Mouse (Mus musculus): Measurements from ENCODE around the gene Comt. TPM values are rescaled to one million over a fixed set of nuclear protein-coding genes. Genes with fewer than 3 reads are reported as not detected.
A peak's percentile ranks its signal among the peaks of the same experiment; 100 is the strongest.

The Comt gene
- polyA plus RNA-seq, 1 experiment from 2014 or later: 83.0 TPM

- Histone ChIP-seq H3K9ac (replicated peaks) (no peak overlapping the region), H3K4me3 (no peak overlapping the region), H3K4me1 (peaks cover 20% of the 10 kb centered on the region), H3K4me2 (replicated peaks) (no peak overlapping the region), H3K36me3 (peaks cover 52% of the 10 kb centered on the region), H3K27me3 (no peaks in the 10 kb centered on the region), H3K27ac (replicated peaks) (0 out of 2 replicates have a peak overlapping the region, but pooled peaks have one; percentile 5), H3K9me3 (no peaks in the 10 kb centered on the region)
- ATAC-seq (replicated peaks): peak; percentile 47
- 13% methylated on average over 2 of the region's 2 CpGs for WGBS
Observed at GRCm38 (mm10) chr16:18406293-18406692, 20.4 kb downstream of the Comt start.

- H3K4me3 ChIP-seq: no peak overlapping the region
- H3K9ac ChIP-seq (replicated peaks): no peak overlapping the region
- peak overlapping the region; percentile 3; the same call in 1 of the 2 replicates for H3K27ac ChIP-seq (replicated peaks)
- WGBS: 59% methylated on average over 2 of the region's 2 CpGs
- no peak for ATAC-seq (replicated peaks)
- peaks cover 52% of the 10 kb centered on the region for H3K36me3 ChIP-seq
- no peaks in the 10 kb centered on the region for H3K9me3 ChIP-seq
- no peak overlapping the region for H3K4me2 ChIP-seq (replicated peaks)
- H3K27me3 ChIP-seq: no peaks in the 10 kb centered on the region
- H3K4me1 ChIP-seq: peaks cover 20% of the 10 kb centered on the region
Observed at GRCm38 (mm10) chr16:18405876-18406275, 20.8 kb downstream of the Comt start.

GRCm38 (mm10) chr16:18405091-18405854 lies 21.4 kb downstream of the Comt start:
- 85% methylated on average over 13 of the region's 13 CpGs for WGBS
- no peak for ATAC-seq (replicated peaks)
- Histone ChIP-seq H3K9ac (replicated peaks) (no peak overlapping the region), H3K36me3 (peaks cover 46% of the 10 kb centered on the region), H3K4me2 (replicated peaks) (no peak overlapping the region), H3K27me3 (no peaks in the 10 kb centered on the region), H3K4me1 (peaks cover 26% of the 10 kb centered on the region), H3K4me3 (no peak overlapping the region), H3K9me3 (no peaks in the 10 kb centered on the region), H3K27ac (replicated peaks) (peak overlapping the region; percentile 3; the same call in 1 of the 2 replicates)

- Histone ChIP-seq H3K9me3 (no peaks in the 10 kb centered on the region), H3K9ac (replicated peaks) (no peak overlapping the region), H3K36me3 (peaks cover 65% of the 10 kb centered on the region), H3K4me2 (replicated peaks) (no peak overlapping the region), H3K27me3 (no peaks in the 10 kb centered on the region), H3K4me1 (peaks cover 37% of the 10 kb centered on the region), H3K4me3 (no peak overlapping the region), H3K27ac (replicated peaks) (no peak overlapping the region)
- 92% methylated on average over 12 of the region's 12 CpGs for WGBS
- ATAC-seq (replicated peaks): no peak
Observed at GRCm38 (mm10) chr16:18403285-18403684, 23.4 kb downstream of the Comt start.

GRCm38 (mm10) chr16:18400472-18401216 lies 26.0 kb downstream of the Comt start:
- WGBS: 29% methylated on average over 7 of the region's 7 CpGs
- peaks cover 34% of the 10 kb centered on the region for H3K4me1 ChIP-seq
- no peak overlapping the region for H3K4me3 ChIP-seq
- H3K36me3 ChIP-seq: peaks cover 76% of the 10 kb centered on the region
- no peak overlapping the region for H3K4me2 ChIP-seq (replicated peaks)
- ATAC-seq (replicated peaks): peak; percentile 72
- H3K9ac ChIP-seq (replicated peaks): no peak overlapping the region
- peak overlapping the region; percentile 67 for H3K27ac ChIP-seq (replicated peaks)
- no peaks in the 10 kb centered on the region for H3K27me3 ChIP-seq
- H3K9me3 ChIP-seq: no peaks in the 10 kb centered on the region

GRCm38 (mm10) chr16:18400028-18400427 lies 26.6 kb downstream of the Comt start:
- no peak overlapping the region for H3K4me3 ChIP-seq
- no peak overlapping the region for H3K9ac ChIP-seq (replicated peaks)
- H3K36me3 ChIP-seq: peaks cover 70% of the 10 kb centered on the region
- H3K27ac ChIP-seq (replicated peaks): peak overlapping the region; percentile 67
- ATAC-seq (replicated peaks): no peak
- no peak overlapping the region for H3K4me2 ChIP-seq (replicated peaks)
- peaks cover 41% of the 10 kb centered on the region for H3K4me1 ChIP-seq
- no peaks in the 10 kb centered on the region for H3K9me3 ChIP-seq
- no peaks in the 10 kb centered on the region for H3K27me3 ChIP-seq
- WGBS: 56% methylated on average over 9 of the region's 9 CpGs

GRCm38 (mm10) chr16:18396791-18397621 lies 29.6 kb downstream of the Comt start:
- H3K4me1 ChIP-seq: peaks cover 71% of the 10 kb centered on the region

GRCm38 (mm10) chr16:18396201-18396600 lies 30.5 kb downstream of the Comt start:
- H3K9ac ChIP-seq (replicated peaks): 0 out of 2 replicates have a peak overlapping the region, but pooled peaks have one; percentile 3
- no peak overlapping the region for H3K4me2 ChIP-seq (replicated peaks)
- H3K27ac ChIP-seq (replicated peaks): peak overlapping the region; percentile 65
- H3K27me3 ChIP-seq: no peaks in the 10 kb centered on the region
- H3K4me1 ChIP-seq: peaks cover 68% of the 10 kb centered on the region
- H3K4me3 ChIP-seq: no peak overlapping the region
- peaks cover 34% of the 10 kb centered on the region for H3K36me3 ChIP-seq
- no peaks in the 10 kb centered on the region for H3K9me3 ChIP-seq
- whole genome bisulfite sequencing: 45% methylated on average over 2 of the region's 2 CpGs
- no peak for ATAC-seq (replicated peaks)

More at GRCm38 (mm10) chr16:18396791-18397621, 29.6 kb downstream of the Comt start:
- Histone ChIP-seq H3K36me3 (peaks cover 40% of the 10 kb centered on the region), H3K4me2 (replicated peaks) (no peak overlapping the region), H3K9ac (replicated peaks) (no peak overlapping the region), H3K9me3 (no peaks in the 10 kb centered on the region), H3K27me3 (no peaks in the 10 kb centered on the region), H3K4me3 (no peak overlapping the region), H3K27ac (replicated peaks) (0 out of 2 replicates have a peak overlapping the region, but pooled peaks have one; percentile 13)
- WGBS: 97% methylated on average over 27 of the region's 27 CpGs
- ATAC-seq (replicated peaks): no peak

- ATAC-seq (replicated peaks): no peak
- H3K9ac ChIP-seq (replicated peaks): no peak overlapping the region
- 17% methylated on average over 6 of the region's 7 CpGs for WGBS
- H3K4me1 ChIP-seq: peaks cover 62% of the 10 kb centered on the region
- no peak overlapping the region for H3K4me3 ChIP-seq
- H3K27ac ChIP-seq (replicated peaks): peak overlapping the region; percentile 65
- no peaks in the 10 kb centered on the region for H3K27me3 ChIP-seq
- peak overlapping the region; percentile 10; the same call in 1 of the 2 replicates for H3K4me2 ChIP-seq (replicated peaks)
- no peaks in the 10 kb centered on the region for H3K9me3 ChIP-seq
- peaks cover 34% of the 10 kb centered on the region for H3K36me3 ChIP-seq
Observed at GRCm38 (mm10) chr16:18395620-18396036, 31.0 kb downstream of the Comt start.

GRCm38 (mm10) chr16:18394777-18395619 lies 31.7 kb downstream of the Comt start:
- peaks cover 56% of the 10 kb centered on the region for H3K4me1 ChIP-seq
- H3K9me3 ChIP-seq: no peaks in the 10 kb centered on the region
- peak overlapping the region; percentile 14; the same call in 1 of the 2 replicates for H3K4me2 ChIP-seq (replicated peaks)
- peak overlapping the region; percentile 65 for H3K27ac ChIP-seq (replicated peaks)
- no peak overlapping the region; the same call in 1 of the 2 replicates for H3K9ac ChIP-seq (replicated peaks)
- 13% methylated on average over 11 of the region's 11 CpGs for WGBS
- H3K27me3 ChIP-seq: no peaks in the 10 kb centered on the region
- peaks cover 32% of the 10 kb centered on the region for H3K36me3 ChIP-seq
- no peak; the same call in 1 of the 2 replicates for ATAC-seq (replicated peaks)
- no peak overlapping the region for H3K4me3 ChIP-seq

GRCm38 (mm10) chr16:18394056-18394455 lies 32.6 kb downstream of the Comt start:
- Histone ChIP-seq H3K4me3 (peak overlapping the region; percentile 64), H3K9me3 (no peaks in the 10 kb centered on the region), H3K4me1 (peaks cover 47% of the 10 kb centered on the region), H3K9ac (replicated peaks) (peak overlapping the region; percentile 72), H3K36me3 (peaks cover 23% of the 10 kb centered on the region), H3K4me2 (replicated peaks) (peak overlapping the region; percentile 94), H3K27me3 (no peaks in the 10 kb centered on the region), H3K27ac (replicated peaks) (peak overlapping the region; percentile 83; the same call in 1 of the 2 replicates)
- 45% methylated on average over 3 of the region's 3 CpGs for WGBS
- no peak for ATAC-seq (replicated peaks)

All from forebrain, embryonic 15.5 days (tissue).